Mouse (Mus musculus): ENCODE results near the gene Pom121.

GRCm38 (mm10) chr5:135357556-135357955 is 36.8 kb downstream of the Pom121 start:
- no peak for TF ChIP-seq CTCF (IDR thresholded peaks at IDR 0.05)
- TF ChIP-seq EP300 (IDR thresholded peaks at IDR 0.05), result no peak
